Comparison of ENCODE assay signal across 8 mouse cellular contexts in genomic region chr6:148993117-148994077, GRCm38 (mm10). TPM values are rescaled to one million over a fixed set of nuclear protein-coding genes. Genes with fewer than 3 reads are reported as not detected.
DNase-seq lines count a peak whose midpoint lies in the region; ATAC-seq lines count a peak whose summit lies in the region.
"Had no signal": no experiment of that assay in that cellular context is flagged by ENCODE, and none has a peak within 500 bp of the region (broad histone marks: within the 10 kb centered on the region; RNA-seq: fewer than 3 reads in every experiment).

No protein-coding gene starts in this region.

- peak; percentile 80 for DNase-seq in 416B (ENCODE audit: low read depth)
- DNase-seq in embryonic facial prominence, embryonic 10.5 days (ENCODE audit: low spot score): no peak
- DNase-seq in adrenal gland, adult 2 months: no peak
- DNase-seq in gastrocnemius, postnatal 14 days: no peak

- peaks cover 27% of the 10 kb centered on the region for H3K36me3 ChIP-seq in embryonic facial prominence, embryonic 10.5 days (replicated peaks)
- H3K36me3 ChIP-seq in intestine, embryonic 15.5 days: peaks cover 7% of the 10 kb centered on the region; the same call in 1 of the 2 replicates
- H3K36me3 ChIP-seq in midbrain, embryonic 15.5 days (replicated peaks): peaks cover 23% of the 10 kb centered on the region; the same call in 1 of the 2 replicates

- H3K9me3 ChIP-seq in embryonic facial prominence, embryonic 10.5 days: no peaks in the 10 kb centered on the region
- no peaks in the 10 kb centered on the region for H3K9me3 ChIP-seq in intestine, embryonic 15.5 days
- no peaks in the 10 kb centered on the region for H3K9me3 ChIP-seq in midbrain, embryonic 15.5 days
- H3K9me3 ChIP-seq: megakaryocyte, embryonic 14.5 days had no signal

- ATAC-seq in CD4-positive, CD25-positive, alpha-beta regulatory T cell, adult 4 months: peak; percentile 47
- ATAC-seq in intestine, embryonic 15.5 days: peak; percentile 57
- peak; percentile 83 for ATAC-seq in midbrain, embryonic 15.5 days (replicated peaks)

- H3K4me1 ChIP-seq in embryonic facial prominence, embryonic 10.5 days: peaks cover 30% of the 10 kb centered on the region
- H3K4me1 ChIP-seq in intestine, embryonic 15.5 days (replicated peaks): 0 out of 2 replicates have a peak, but pooled peaks cover 3% of the 10 kb centered on the region
- no peaks in the 10 kb centered on the region for H3K4me1 ChIP-seq in midbrain, embryonic 15.5 days

- intact Hi-C loops in gastrocnemius, postnatal 14 days (cut with DNase I; ENCODE audit: low total_unique reads): no loop called here

- no peak overlapping the region for H3K4me2 ChIP-seq in intestine, embryonic 15.5 days (replicated peaks)
- no peak overlapping the region for H3K4me2 ChIP-seq in midbrain, embryonic 15.5 days

- H3K9ac ChIP-seq in intestine, embryonic 15.5 days: no peak overlapping the region
- no peak overlapping the region for H3K9ac ChIP-seq in midbrain, embryonic 15.5 days

- H3K4me3 ChIP-seq in embryonic facial prominence, embryonic 10.5 days: 0 out of 2 replicates have a peak overlapping the region, but pooled peaks have one; percentile 16
- no peak overlapping the region for H3K4me3 ChIP-seq in intestine, embryonic 15.5 days (replicated peaks)
- H3K4me3 ChIP-seq in midbrain, embryonic 15.5 days: no peak overlapping the region

- no peaks in the 10 kb centered on the region for H3K27me3 ChIP-seq in embryonic facial prominence, embryonic 10.5 days (replicated peaks; ENCODE audit: low read depth, poor library complexity, severe bottlenecking)
- H3K27me3 ChIP-seq in intestine, embryonic 15.5 days (replicated peaks): no peaks in the 10 kb centered on the region
- H3K27me3 ChIP-seq in midbrain, embryonic 15.5 days (replicated peaks): no peaks in the 10 kb centered on the region
- H3K27me3 ChIP-seq: megakaryocyte, embryonic 14.5 days had no signal

- H3K27ac ChIP-seq in embryonic facial prominence, embryonic 10.5 days (replicated peaks): peak overlapping the region; percentile 82
- no peak overlapping the region for H3K27ac ChIP-seq in intestine, embryonic 15.5 days
- no peak overlapping the region; the same call in 1 of the 2 replicates for H3K27ac ChIP-seq in midbrain, embryonic 15.5 days

- WGBS in embryonic facial prominence, embryonic 10.5 days: 19% methylated on average over 9 of the region's 9 CpGs
- 34% methylated on average over 9 of the region's 9 CpGs for WGBS in intestine, embryonic 15.5 days
- WGBS in midbrain, embryonic 15.5 days: 9% methylated on average over 9 of the region's 9 CpGs

RNA-seq across cellular contexts. Expression of gene Sinhcaf, which starts 47.1 kb away (rescaled TPM):
- 10 to 100 TPM; 61.1 to 67.1 TPM for polyA plus RNA-seq in CD4-positive, CD25-positive, alpha-beta regulatory T cell, adult 4 months (2017; shearing (Covaris generic))
- polyA plus RNA-seq in embryonic facial prominence, embryonic 10.5 days (2016; fragmentation: Nextera tagmentation; extraction: Ambion mirVana): 306 and 334 TPM in 2 replicates
- 96.9 and 106 TPM in 2 replicates for polyA plus RNA-seq in intestine, embryonic 15.5 days (2015; fragmentation: Nextera tagmentation; extraction: Ambion mirVana)
- 52.1 and 57.9 TPM in 2 replicates for polyA plus RNA-seq in midbrain, embryonic 15.5 days (2015; fragmentation: Nextera tagmentation; extraction: Ambion mirVana)
- total RNA-seq in adrenal gland, adult 2 months (2021): 10 to 100 TPM; 19.8 to 21.4 TPM
- polyA plus RNA-seq in adrenal gland, adult 2 months (2012; rRNA removed): 1.2 and 1.5 TPM in 2 replicates
- total RNA-seq in gastrocnemius, postnatal 14 days (2021): 1 to 10 TPM; 2.5 to 2.9 TPM

Comparison
In these comparisons a context has a peak if more than half of its experiments do, and no peak if none do; other contexts are left out.
1. RNA of gene Sinhcaf, which starts 47.1 kb away (polyA plus RNA-seq): 306 to 334 TPM in embryonic facial prominence, embryonic 10.5 days, 96.9 to 106 TPM in intestine, embryonic 15.5 days, 61.1 to 67.1 TPM in CD4-positive, CD25-positive, alpha-beta regulatory T cell, adult 4 months and 52.1 to 57.9 TPM in midbrain, embryonic 15.5 days; 1.2 to 1.5 TPM in adrenal gland, adult 2 months; every median in the first group is over 10 times any median in the second.
2. Peak in every context shown above with its lines, with median percentiles within 50 percentile points of each other: ATAC-seq.